Mouse (Mus musculus) spleen, postnatal 36 days (tissue): ENCODE results near the gene BC025920.
"Not testable (repeated sequence)": the region's sequence is repeated elsewhere in the genome, so short reads cannot be mapped to it uniquely, and the experiment has no call there.

Experiments
- DNase-seq, 2 experiments: peaks; one replicate each; pipeline ENCODE4 v3.0.0; 2022; ENCODE audit warnings: low spot score in 2 of 2, mixed read lengths in 1 of 2

The BC025920 gene

GRCm38 (mm10) chr10:81604019-81604967, 1.8 kb upstream of the BC025920 start:
- no peak for DNase-seq

DNA sequence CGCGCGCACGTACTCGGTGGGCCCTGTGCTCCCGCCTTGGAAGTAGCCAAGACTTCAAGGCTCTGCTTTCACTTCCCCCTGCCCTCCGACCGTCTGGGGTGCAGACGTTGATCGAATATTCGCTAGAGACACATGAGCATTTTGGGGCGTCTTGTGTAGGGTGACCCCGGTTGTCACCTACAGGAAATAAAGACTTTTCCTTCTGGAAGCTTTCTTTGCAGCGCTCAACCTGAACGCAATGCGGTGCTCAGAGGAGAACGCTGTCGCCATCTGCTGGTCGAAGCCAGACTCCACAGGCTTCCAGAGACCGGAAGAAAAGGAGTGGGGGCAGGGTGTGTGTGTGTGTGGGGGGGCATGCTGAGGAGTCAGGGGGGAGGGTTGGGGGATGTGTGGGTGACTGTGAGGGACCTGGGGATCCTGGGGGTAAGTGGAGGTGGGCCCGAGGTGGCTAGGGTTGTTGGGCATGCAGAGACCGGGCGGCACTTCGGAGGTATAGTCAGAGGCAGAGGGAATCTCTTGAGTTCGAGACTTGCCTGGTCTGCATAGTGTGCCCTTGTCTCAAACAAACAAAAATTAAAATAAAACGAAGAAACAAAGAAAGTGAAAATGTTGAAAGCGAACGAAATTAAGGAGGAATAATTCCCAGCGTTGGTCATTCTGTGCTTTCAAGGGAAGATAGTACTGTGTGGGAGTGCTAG, 953 bp upstream of the BC025920 start:
- peak; percentile 75 to 83 for DNase-seq

DNA sequence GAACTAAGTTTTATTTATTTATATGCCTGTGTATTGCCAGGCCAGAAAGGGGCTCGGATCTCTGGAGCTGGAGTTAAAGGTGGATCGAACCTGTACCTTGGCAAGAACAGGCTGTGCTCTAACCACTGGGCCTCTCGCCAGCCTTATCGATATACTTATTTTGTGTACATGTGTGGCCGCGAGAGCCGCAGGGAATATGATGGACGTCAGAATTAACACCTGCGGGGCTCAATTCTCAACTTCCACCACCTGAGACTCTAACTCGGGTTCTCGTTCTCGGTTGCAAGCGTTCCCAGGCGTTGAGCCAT, 450 bp upstream of the BC025920 start:
- DNase-seq, result no peak

- no peak for DNase-seq
Measured at GRCm38 (mm10) chr10:81608308-81608707, 2.2 kb downstream of the BC025920 start.

DNA sequence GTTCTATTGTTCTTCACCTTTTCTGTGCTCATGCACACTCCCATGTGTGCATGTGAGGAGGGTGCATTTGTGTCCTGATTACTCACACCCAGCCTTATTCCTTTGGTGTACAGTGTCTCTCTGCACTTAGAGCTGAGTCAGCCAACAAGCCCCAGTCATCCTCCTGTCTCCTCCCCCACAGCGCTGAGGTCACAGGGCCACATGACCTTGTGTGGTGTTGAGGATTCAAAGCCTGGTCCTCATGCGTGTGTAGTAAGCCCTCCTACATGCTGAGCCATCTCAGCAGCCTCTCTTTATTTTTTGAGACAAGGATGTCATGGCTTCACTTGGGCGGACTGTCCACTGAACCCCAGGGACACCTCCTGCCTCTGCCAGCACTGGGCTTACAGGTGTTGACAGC, 6.7 kb downstream of the BC025920 start:
- no peak for DNase-seq

- no peak for DNase-seq
Measured at GRCm38 (mm10) chr10:81615486-81615885, 9.4 kb downstream of the BC025920 start.

DNA sequence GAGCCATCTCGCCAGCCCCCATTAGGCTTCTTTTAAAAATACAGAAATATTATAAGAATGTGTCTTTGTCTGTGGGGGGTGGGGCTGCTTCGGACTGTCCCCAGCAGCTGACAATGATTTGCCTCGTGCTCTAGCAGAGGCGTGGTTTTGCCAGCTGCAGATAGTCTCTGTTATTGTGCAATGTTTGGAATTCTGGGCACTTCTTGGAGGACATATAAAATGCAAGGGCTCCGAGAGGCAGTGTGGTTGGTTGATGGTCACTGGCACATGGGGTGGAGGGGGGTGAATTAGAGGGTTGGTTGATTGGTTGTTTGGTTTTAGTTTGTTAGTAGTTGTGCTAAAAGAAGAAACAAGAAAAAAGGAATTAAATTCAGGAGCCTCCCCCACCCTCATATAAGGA, 13.9 kb downstream of the BC025920 start:
- no peak for DNase-seq

DNA sequence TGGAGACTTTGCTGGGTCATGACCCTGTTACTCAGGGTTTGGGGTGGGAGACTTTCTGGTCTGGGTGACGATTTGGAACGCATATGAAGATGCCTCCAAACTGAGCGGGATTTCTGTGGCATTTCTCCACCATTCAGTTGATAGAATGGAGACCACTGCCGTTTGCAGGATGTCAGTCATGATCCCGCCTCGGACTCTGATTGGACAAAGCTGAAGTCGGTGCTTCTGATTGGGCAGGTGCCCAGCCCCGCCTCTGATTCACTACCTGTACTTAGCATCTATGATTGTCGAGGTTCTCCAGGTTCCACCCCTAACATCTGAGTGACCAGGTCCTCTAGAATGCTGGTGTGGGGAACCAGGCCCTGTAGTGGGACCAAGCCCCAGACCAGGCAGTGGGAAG, 14.7 kb downstream of the BC025920 start:
- no peak for DNase-seq

- DNase-seq, result no peak
Measured at GRCm38 (mm10) chr10:81623441-81623840, 17.4 kb downstream of the BC025920 start.

GRCm38 (mm10) chr10:81626101-81626993, 20.3 kb downstream of the BC025920 start:
- no peak for DNase-seq

DNA sequence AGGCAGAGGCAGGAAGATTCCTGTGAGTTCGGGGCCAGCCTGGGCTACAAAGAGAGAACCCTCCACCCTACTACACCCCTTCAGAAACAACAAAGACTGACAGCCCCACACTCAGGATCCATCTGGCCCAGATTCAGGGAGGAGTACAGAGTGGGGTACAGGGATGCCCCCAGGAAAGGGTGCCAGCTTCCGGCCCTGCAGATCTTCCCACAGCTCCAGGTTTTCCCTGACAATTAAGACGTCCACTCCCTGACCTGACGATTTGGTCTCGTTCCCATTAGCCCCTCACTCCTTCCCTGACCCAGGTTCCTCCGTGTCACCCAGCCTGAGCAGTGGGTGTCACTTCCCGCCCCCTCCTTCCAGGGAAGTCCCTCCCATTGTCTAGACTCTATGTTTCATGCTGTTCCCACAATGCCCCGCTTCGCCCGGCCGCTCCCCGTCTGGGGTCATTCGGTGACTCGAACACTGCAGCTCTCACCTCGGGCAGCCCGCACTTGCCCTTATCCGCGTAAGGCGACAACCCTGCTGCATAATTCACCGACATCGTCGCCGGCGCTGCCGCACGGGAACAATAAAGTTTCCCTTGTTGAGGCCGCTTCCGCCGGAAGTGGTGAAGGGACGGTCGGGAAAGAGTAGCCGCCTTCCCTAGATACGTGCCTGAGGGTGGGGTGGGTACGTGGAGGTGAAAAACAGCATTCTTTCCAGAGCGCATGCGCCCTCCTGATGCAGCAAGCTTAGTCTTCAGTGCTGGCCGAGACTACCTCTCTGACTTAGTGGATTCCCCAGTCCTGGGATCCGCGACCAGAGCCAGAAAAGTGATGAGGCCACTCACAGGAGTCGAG, 21.1 kb downstream of the BC025920 start, which contains the start of gene Sirt6:
Sirt6 (minus strand) TSS at position 804 of the 842 bp plus-strand sequence.
- peak; percentile 92 to 93 for DNase-seq

DNA sequence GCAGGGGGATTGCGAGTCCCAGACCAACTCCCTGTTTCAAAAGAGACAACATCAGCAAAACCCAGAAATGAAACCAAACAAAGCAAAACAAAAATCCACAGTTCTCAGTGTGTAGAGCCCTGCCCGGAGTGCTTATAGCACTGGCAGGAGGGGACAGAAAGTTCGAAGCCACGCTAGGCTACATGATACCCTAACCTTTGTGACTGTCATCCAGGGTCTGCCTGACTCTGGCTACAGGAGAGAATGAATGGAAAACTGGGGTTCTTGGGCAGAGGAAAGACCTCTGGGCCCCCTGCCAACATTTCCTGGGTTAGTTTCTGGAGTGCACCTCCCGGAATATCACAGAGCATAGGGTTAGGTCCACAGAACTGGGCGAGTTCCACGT, 21.8 kb downstream of the BC025920 start:
- DNase-seq, result no peak

DNA sequence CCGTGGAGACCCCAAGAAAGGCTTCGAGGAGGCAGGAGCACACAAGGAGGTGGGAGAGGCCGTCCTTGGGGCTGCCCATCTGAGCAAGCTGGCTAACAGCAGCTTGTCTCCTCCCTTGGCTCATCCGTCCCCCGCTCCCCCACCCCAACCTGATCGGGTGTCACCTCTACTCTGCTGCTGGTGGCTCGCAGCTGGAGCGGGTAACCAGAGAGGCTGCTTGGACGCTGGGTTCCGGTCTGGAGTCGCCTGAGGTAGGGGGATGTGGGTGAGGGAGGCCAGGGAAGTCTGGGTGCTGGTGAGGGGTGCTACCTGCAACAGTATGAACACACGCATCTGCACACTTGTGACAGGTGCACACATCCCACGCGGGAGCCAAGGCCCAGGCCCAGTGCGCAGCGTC, 22.3 kb downstream of the BC025920 start, which contains the start of gene Ankrd24:
Ankrd24 (plus strand) TSS at position 151 of the 400 bp plus-strand sequence.
- DNase-seq, result no peak

GRCm38 (mm10) chr10:81633253-81634099, 27.4 kb downstream of the BC025920 start:
- DNase-seq, result peak; percentile 79 to 80

- DNase-seq, result no peak
Measured at GRCm38 (mm10) chr10:81636338-81636737, 30.3 kb downstream of the BC025920 start.

- DNase-seq, result no peak
Measured at GRCm38 (mm10) chr10:81638101-81638500, 32.0 kb downstream of the BC025920 start.

GRCm38 (mm10) chr10:81640825-81641224, 34.8 kb downstream of the BC025920 start:
- not testable (repeated sequence) for DNase-seq

GRCm38 (mm10) chr10:81641566-81641965, 35.5 kb downstream of the BC025920 start:
- no peak for DNase-seq

- no peak for DNase-seq
Measured at GRCm38 (mm10) chr10:81641978-81642647, 36.0 kb downstream of the BC025920 start.
